Mouse (Mus musculus): ENCODE measurements at regions not wholly inside any gene's neighbourhood (a gene's known extent, or its start where the extent isn't known, plus 50 kb on each side); places are given as distances from the start of the nearest gene placed in this dataset.

DNA sequence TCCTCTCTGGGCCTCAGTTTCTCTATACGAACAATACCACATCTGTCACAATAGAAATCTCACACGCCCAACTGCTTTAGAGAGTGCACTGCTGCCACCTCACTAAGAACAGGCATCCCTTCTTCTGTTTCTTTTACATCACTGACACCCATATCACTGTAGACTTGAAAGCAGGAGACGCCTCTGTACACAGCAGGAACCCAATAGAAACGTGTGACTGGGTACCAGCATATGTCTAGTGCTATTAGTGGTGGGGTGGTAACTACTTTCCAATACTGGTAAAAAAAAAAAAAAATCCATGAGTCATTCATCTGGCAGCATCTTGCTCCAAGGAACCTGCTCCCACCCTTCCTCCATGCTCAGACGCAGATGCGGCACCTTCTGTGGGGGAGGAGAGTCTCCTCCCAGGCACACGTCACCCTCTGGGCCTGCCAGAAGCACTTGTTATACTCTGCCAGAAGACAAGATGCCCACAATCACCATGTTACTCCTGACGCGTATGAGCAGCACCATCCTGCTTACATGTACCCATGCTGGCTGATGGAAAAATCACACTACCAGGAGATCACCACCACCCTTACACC, 151.3 kb upstream of the Plxna4 start:
- DNase-seq (ENCODE audit: low spot score in 2 of 2) = peak in 1 of 2 experiments; percentile 29

DNA sequence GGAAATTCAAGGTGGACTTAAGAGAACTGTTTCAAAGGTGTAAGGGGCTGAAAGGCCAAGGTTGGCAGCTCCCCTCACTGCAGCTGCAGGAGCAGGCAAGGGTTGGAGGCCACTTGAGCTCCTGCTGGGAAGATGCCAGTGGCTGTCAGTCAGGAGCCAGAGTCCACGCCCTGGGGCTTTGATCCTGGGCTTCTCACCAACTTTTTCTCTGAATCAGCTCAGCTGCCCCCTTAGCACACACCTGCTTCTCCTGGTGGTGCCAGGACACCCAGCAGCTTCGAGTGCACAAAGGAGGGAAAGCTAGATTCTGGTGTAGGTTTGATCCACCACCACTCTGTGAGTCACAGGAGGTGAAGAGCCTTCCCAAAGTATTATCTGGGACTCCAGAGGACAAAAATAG, 140.7 kb upstream of the Plxna4 start:
- no peak for DNase-seq (ENCODE audit: low spot score in 2 of 2)

DNA sequence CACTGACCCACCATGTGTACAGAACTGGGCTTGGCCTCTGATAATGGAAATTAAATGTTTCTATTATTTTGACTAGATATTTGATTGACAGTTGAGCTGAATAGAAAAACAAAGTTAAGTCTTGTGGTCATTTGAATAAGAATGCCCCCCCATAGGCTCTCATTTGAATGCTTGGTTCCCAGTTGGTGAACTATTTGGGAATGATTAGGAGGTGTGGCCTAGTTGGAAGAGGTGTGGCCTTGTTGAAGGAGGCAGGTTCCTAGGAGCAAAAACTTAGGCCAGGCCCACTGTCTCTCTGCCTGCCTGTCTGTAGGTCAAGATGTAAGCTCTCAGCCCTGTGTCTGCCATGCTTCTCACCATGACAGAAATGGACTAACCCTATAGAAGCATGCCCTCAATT, 138.6 kb upstream of the Plxna4 start:
- DNase-seq (ENCODE audit: low spot score in 2 of 2) = no peak

DNA sequence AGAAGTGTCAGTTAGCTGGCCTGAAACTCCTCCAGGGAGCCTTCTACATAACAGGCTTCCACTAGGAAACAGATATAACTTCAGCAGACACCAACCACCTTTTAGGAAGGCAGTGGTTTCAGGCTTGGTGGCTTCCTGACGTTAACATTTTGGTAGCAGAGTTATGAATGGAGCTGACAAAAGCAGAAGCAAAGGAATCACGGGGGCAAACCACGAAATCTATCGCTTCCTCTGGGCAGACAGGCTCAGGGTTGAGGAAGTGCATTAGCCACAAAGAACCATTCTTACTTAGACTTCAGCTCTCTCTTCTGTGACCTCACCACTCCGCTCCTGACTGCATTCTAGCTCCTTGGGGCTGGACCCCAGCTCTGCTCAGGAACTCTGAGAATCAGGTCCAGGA, 129.9 kb upstream of the Plxna4 start:
- DNase-seq (ENCODE audit: low spot score in 2 of 2) = no peak

DNA sequence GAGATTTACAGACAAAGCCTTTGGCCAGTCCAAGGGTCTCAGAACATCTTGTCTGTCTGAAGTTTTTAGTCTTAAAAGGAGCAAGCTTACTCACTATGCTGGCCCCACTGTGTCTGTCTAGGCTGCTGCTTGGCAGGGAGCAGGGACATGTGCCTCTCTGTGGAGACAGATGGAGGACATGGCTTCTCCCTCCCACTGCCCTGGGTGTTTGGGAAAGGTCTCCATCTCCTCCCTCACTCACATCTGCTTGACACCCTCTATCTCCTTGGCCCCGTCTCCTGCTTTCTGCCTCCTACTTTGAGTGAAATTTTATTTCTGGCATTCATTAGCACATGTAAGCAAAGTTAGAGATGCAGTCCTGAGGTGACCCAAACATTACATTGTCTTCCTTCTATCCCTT, 127.1 kb upstream of the Plxna4 start:
- DNase-seq (ENCODE audit: low spot score in 2 of 2) = no peak

DNA sequence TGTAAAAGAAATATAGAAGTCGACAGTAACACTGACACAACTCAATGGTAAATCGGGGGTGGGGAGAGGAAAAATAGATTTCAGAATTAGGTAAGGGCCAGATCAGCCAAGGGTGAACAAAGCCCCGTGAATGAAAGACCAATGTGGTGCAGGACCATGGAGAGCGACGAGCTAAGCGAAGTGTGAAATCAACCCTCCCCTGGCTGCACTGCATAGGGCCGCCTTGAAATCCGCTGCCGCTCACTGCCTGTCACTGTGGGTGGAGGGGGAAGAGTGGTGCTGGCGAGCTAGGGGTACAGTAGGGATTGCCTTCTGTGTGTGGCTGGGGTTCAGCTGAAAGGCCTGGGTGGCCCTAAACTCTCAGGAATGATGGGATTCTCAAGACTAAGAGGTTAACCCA, 122.2 kb upstream of the Plxna4 start:
- DNase-seq (ENCODE audit: low spot score in 2 of 2) = no peak

DNA sequence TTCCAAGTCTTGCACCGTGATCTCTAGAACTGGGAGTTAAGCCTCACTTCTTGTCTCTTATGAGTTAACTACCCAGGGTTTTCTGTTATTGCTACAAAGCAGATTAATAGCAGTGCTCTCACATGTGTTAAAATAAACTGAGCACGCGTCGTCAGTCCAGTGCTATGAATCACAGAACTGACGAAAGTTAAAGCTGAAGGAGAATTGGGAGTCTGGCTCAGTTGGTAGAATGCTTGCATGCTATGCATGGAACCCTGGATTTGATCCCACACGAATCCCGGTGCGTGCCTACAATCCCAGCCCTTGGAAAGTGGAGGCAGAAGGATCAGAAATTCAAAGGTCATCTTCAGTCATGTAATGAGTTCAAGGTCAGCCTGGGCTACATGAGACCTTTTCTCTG, 121.6 kb upstream of the Plxna4 start:
- no peak for DNase-seq (ENCODE audit: low spot score in 2 of 2)

DNA sequence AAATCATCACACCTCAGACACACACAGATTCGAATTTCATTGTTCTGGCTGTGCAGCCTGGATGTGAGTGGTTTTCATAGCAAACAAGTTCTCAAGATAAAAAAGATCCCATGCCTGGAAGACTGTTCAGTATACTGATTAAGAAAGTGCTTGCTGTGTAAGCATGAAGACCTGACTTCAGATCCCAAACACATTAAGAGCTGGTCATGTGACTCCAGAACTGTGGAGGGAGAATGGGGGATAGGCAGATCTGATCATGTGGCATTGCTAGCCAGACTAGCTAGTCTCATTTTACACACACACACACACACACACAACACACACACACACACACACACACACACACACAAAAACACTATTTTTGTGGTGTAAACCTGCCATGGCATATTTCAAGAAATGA, 119.4 kb upstream of the Plxna4 start:
- DNase-seq (ENCODE audit: low spot score in 2 of 2) = no peak

DNA sequence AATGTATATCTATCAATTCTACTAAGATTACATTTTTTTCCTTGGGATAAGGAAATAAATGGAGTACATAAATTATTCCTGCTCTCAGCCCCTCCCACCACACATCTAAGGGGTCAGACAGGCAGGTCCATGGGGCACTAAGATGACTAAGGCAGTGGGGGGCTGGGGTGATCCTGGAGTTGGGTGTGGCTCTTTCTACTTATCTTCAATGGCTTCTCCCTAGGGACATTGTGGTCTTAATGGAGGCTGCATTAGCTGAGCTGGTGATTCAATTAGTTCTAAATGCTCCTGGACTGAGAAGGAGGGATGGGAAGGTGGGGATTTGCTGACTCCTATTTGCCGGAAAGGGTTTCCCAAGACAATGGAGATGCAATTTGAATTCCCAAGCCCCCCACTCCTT, 118.4 kb upstream of the Plxna4 start:
- DNase-seq (ENCODE audit: low spot score in 2 of 2) = no peak

DNA sequence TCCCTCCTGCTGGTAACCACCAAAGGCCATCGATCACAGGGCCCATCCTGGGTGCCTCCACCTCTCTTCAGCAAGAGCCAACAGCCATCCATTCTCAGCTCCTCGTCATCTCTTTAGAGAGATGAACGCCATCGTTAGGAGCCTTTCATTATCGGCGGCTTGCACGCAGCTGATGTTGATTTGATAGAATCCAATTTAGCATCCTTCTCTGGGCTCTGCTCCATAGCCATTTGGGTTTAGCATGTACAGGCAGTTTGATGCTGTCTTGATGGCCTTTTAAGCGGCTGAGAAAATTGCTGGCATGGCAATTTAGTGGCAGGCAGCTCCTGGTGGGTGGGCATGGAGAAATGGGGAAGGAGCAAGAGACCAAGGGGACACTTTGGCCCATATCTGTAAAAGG, 115.5 kb upstream of the Plxna4 start:
- no peak for DNase-seq (ENCODE audit: low spot score in 2 of 2)

DNA sequence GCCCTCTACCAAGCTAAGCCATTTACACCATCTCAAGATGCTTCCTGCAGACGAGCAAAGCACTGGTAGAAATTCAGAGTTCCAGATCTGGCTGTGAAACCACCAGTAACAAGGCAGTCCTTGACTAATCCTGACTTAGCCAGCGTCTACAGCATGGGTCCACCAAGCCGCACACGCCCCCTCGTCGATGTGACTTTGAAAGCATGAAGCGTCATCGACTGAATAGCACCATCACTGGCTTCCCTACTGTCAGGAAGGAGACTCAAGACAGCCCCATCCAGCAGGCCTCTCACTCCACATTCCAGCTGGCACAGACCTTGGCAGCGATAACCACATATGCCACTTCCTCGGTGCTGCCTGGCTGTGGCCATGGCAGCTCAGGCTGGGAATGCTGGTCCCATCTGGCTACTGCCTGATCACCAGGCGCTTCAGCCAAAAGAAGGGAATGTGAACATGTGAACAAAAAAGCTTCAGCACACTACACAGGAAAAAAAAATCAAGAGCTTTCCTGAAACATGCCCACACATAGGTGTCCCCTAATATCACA, 114.3 kb upstream of the Plxna4 start:
- no peak for DNase-seq (ENCODE audit: low spot score in 2 of 2)

DNA sequence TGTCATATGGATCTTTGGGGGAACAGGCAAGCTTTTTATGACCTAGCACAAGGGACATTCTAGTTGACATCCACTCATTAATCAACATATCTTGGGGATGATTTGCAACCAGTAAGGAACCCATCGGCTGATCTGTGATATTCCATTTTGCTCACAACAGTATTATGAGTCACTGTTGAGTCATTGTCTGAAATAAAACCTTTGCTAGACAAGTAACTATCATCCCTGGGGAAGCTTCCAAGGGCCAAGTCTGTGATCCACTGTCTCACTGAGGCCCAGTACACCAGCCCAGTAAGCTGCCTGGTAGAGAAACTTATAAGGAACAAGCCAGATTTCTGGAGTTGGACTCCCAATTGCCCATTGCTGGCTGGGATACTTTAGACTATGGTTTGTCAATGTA, 111.8 kb upstream of the Plxna4 start:
- DNase-seq (ENCODE audit: low spot score in 2 of 2) = no peak

DNA sequence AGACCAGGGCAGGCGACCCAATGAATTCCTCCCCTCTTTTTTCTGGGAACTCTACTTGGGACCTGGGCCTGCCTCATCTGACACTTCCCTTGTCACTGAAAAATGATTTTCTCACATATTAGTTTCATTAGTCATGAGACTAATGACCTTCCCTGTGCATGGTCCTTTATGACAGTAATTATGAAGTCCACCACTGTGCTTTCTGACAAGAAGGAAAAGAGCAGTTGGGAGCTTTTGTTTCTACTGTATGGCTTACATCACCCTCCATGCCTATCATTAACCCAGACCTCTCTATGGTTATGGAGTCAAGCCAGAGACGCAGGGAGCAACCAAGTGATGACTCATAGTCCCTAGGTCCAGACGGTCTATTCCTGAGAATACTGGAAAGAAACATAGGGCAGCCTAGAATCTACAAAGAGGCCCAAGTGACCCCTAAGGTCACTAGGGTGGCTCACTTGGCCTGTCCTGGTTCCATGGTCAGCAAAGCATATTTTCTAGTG, 109.8 kb upstream of the Plxna4 start:
- no peak for DNase-seq (ENCODE audit: low spot score in 2 of 2)

DNA sequence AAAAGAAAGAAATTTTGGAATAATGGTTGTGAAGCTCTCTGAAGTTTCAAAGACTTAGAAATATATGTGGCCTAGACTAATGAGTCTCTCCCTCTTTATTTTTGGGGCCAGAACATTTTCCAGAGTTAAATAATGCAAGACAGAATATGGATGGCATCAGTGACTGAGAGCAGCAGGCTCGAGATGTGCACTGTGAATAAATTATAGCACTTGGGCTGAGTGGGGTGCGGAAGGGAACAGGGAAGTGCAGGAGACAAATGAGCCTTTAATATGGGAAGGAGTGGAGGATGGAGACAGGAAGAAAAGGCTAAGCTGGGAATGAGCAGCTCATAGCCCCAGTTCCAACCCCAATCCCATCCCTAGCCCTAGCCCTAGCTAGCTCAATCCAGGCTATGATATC, 108.0 kb upstream of the Plxna4 start:
- no peak for DNase-seq (ENCODE audit: low spot score in 2 of 2)

DNA sequence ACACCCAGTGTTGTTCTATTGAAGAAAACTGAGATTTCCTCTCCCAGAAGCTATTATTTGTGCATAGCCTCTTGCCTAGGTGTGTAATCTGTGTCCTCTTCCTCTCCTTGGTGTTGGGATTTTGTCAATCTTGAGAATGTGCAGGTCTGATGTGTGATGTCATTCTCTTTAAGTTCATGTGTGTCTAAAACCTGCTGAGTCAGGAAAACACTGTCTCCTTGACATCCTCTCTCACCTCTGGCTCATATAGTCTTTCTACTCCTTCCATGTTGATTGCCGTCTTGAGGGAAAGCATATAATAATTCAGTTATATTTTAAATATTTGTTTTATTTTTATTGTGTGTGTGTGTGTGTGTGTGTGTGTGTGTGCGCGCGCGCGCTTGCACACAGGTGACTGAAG, 84.6 kb upstream of the Plxna4 start:
- DNase-seq (ENCODE audit: low spot score in 2 of 2) = no peak

DNA sequence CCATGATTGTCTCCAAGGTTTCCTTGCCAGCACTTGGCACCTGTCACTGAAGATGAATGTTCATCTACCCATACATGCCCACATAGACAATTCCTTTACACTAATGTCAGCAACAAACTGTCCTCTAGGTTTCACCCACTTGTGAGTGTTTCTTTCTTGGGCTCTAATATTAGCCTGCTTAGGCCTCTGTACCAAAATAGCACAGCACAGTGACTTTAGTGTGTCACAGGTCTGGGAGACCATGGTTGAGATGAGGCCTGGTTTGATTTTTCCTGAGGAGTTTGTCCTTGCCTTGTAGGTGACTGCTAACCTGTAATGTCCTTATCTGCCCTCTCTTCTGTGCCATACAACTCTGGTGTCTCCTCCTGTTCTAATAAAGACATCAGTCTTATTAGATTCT, 71.8 kb upstream of the Plxna4 start:
- no peak for DNase-seq (ENCODE audit: low spot score in 2 of 2)

DNA sequence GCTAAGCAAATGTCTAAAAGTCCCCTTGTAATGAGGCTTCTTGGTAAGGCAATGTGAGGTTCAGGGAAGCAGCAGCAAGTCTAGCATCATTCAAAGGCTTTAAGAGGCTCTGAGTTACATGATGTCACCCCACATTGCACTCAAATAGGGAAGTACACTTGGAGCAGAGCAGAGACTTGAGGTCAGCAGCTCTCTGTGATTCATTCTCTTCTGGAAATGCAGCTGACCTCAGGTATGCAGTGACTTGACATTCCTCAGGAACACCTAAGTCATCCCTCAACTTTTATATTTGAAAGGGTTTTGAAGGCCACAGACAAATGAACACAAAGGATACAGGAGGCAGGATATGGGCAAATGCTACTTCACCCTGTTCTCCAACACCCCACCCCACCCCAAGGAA, 69.4 kb upstream of the Plxna4 start:
- DNase-seq (ENCODE audit: low spot score in 2 of 2) = no peak

DNA sequence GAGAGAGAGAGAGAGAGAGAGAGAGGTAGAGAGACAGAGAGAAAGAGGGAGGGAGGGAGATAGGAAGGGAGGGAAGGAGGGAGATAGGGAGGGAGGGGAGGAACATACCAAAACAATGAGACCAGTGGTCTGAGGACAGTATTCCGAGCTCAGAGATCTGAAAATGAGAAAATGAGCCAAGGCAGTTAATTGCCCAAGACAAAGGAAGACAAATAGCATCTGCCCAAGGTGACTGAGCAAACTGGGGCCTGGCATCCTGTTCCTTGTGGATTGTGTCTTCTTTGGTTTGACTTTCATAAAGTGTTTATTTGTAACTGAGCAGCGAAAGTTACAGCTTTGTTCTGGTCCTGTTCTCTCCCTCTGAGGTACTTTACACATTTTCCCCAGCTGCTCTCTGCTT, 66.2 kb upstream of the Plxna4 start:
- no peak for DNase-seq (ENCODE audit: low spot score in 2 of 2)

DNA sequence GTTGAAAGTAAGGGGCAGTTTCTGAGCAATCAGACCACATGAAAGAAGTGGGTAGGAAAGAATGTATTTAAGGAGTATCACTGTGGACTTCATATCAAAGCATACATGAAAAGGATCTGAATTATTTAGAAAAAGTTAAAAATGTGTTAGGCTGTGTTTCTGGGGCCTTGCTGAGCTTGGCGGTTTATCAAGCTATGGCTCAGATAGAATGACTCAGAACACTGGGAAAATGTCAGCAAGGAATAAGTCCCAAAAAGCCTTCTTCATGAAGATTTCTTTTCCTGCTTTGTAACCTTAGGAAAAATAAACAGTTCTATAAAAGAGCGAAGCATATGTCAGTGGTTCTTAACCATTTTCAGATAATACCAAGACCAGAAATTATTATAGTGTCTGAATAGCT, 56.0 kb upstream of the Plxna4 start:
- no peak for DNase-seq (ENCODE audit: low spot score in 2 of 2)

DNA sequence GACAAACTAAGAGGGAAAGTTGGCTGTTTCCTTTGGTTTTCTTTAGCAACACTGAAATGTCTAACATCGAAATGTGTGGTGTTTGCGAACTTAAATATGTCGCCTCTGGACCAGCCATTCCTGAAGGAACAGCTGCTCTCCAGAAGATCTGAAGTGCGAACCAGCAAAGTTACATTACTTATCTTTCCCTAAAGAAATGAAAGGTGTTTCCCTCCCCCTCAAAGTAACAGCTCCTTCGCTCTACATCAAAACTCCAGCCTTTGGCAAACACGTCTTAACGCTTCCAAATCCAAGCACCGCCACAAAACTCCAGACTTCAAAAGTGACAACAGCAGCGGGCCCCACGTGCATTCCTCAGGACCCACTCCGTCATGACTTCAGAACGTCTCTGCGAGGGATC, 50.9 kb upstream of the Plxna4 start:
- DNase-seq (ENCODE audit: low spot score in 2 of 2) = peak in 1 of 2 experiments; percentile 13

All from frontal cortex, postnatal 25 days (tissue).